Mouse (Mus musculus): Measurements from ENCODE around the gene Asxl1.
"Not testable (repeated sequence)": the region's sequence is repeated elsewhere in the genome, so short reads cannot be mapped to it uniquely, and the experiment has no call there.

Asxl1 gene

DNA sequence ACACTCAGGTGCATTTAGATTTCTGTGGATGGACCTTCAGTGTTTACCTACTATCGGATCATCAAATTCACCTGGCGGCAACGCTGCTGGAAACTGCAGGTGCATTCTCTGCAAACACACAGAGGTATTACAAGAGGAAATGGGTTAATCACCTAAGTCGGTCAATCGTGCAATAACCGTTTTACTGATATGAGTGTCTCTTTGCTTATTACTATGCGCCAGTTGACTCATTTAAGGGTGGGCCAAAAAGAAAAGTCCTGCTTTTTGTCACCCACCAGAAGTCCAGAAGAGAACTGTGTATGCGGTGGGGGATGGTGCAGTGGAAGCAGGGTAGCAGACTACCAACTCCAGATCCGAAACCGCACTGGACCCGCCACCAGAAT, 567 bp upstream of the Asxl1 start:
- DNase-seq (ENCODE audit: low spot score in 2 of 2): no peak

DNA sequence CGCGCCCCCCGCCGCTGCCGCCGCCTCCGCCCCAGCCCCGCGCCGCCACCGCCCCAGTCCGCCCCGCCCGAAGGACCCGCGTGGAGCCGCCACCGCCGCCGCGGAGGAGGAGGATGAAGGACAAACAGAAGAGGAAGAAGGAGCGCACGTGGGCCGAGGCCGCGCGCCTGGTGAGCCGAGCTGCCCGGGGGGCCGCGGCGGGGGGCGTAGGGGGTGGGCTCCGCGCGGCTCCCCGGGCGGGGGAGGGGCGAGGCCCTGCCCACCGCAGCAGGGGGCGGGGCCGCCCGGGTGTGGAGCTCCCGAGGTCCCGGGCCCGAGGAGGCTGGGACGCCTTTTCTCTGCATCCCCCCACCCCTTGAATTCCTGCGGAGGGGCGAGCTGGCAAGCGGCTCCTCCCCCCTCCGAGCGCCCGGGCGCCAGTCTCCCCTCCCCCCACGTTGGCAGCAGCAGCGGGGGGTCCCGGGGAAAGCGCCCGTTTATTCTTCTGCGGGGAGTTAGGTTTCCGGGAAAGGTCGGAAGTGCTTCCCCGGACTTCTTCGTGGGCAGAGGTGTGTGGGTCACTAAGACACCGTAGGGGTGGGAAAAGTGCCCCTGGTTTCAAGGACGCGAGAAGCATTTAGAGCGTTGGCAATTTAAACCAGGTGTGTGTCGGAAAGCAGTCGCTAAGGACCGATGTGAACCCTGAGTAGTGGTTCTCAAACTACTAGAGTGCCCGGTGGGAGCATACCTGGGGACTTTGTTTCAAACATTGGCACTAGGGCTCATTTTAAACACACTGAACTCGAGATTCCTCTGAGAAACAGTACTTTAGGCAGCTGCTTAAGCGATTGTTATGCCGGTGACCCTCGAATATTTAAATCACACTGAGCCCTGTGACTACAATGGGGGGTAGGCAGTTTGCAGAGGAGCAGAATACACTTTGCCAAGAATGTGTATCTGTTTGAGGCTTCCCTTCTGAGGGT, 873 bp downstream of the Asxl1 start:
- peak; percentile 67 to 88 for DNase-seq (ENCODE audit: low spot score in 2 of 2)

DNA sequence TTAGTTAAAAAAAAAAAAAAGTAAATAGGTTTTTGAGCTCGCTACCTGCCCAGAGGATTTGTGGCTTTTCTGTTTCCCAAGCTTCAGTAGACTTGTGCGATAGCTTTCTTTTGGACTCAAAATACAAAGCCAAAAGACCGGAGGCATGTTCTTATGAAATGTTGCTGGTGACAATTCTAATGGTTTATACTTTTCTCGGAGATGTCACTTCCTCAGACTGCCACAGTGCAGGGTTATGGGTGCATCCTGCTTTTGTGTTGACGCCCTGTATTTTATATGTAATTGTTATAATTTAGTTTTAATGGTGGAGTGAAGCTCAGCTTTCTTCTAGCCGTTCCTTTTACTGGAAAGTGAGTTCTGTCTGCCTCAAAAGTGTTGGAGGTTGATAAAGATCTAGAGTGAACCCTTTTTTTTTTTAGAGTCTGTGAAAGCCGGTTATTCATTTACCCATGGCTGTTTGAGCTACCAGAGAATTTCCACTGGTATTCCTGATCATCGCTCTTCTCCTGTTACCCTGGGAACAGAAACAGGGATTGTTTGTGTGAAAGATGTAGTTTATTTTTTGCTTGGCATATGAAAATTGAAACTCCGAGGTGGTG, 1.7 kb downstream of the Asxl1 start:
- DNase-seq (ENCODE audit: low spot score in 2 of 2): no peak

GRCm38 (mm10) chr2:153348100-153348831, 2.6 kb downstream of the Asxl1 start:
- no peak for DNase-seq (ENCODE audit: low spot score in 2 of 2)

GRCm38 (mm10) chr2:153350552-153351181, 5.0 kb downstream of the Asxl1 start:
- no peak for DNase-seq (ENCODE audit: low spot score in 2 of 2)

GRCm38 (mm10) chr2:153354648-153355047, 9.0 kb downstream of the Asxl1 start:
- DNase-seq (ENCODE audit: low spot score in 2 of 2): no peak

- DNase-seq (ENCODE audit: low spot score in 2 of 2): no peak
Measured at GRCm38 (mm10) chr2:153356784-153357183, 11.2 kb downstream of the Asxl1 start.

GRCm38 (mm10) chr2:153361101-153361710, 15.6 kb downstream of the Asxl1 start:
- no peak for DNase-seq (ENCODE audit: low spot score in 2 of 2)

DNA sequence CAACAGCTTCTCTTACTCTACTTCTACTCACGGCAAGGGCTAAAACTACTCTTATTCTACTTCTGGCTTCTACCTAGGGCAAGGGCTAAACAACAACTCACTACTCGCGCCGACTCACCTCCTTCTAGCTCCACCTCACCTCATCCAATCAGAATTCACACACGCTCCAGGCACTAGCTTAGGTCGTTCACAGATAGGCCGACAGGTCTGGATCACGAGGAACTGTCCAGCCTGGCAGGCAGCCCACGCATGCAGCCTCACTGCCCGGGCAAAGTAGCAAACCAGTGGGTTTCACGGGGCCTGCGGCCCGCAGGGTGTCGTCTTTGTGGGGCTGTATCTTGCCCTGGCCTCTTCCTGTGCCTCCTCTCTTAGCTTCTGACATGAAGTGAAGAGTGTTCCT, 18.9 kb downstream of the Asxl1 start:
- not testable (repeated sequence) for DNase-seq (ENCODE audit: low spot score in 2 of 2)

GRCm38 (mm10) chr2:153370871-153371270, 25.2 kb downstream of the Asxl1 start:
- no peak for DNase-seq (ENCODE audit: low spot score in 2 of 2)

DNA sequence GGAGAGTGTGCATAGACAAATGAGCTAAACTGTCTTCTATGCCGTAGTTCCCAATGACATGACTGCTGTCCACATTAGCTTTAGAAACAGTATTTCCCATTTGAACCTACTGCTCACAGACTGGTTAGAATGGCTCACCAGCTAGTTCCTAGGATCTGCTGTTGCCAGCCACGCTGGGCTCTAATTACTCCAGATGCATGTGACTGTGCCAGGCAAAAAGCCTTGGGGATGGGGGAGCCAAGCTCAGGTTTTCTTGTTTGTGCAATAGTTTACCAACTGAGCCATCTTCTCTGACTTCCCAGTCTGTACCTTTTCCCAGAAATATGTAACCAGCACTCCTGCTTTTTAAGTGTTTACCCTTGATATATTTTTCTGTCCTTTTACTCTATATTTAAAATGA, 29.8 kb downstream of the Asxl1 start:
- DNase-seq (ENCODE audit: low spot score in 2 of 2): no peak

- DNase-seq (ENCODE audit: low spot score in 2 of 2): no peak
Measured at GRCm38 (mm10) chr2:153380479-153380878, 34.9 kb downstream of the Asxl1 start.

DNA sequence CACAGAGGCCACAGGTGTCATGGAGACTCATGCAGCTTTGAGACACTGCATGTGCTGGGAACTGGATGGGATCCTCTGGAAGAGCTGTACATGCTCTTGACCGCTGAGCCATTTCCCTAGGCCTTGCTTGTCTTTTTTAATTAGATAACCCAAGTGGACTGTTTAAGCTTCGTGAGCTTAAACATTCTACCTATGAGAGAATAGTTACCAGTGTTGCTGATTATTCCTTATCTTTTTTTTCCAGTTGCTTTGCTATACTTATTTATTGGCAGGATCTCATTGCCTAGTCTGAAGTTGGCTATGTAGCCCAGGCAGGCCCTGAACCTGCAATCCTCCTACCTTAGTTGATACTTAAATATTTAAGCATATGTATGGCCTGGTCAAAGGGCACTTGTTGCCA, 44.2 kb downstream of the Asxl1 start:
- DNase-seq (ENCODE audit: low spot score in 2 of 2): no peak

DNA sequence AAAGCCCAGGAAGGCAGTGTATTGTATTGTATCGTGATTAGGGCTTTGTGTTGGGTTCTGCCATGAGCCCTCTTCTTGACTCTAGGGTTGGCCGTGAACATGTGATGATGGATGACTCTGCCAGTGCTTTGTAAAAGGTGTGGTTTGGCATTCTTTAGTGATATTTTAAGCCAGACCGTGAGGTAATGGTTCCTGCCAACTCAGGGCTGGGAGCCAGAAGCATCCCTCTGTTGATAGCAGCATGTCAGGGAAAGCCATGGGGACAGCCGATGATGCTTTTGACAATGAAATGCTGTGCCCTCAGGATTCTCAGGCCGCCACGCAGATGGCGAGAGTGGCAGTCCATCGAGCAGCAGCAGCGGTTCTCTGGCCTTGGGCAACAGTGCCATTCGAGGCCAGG, 47.4 kb downstream of the Asxl1 start:
- no peak for DNase-seq (ENCODE audit: low spot score in 2 of 2)

GRCm38 (mm10) chr2:153397790-153398515, 52.3 kb downstream of the Asxl1 start:
- DNase-seq (ENCODE audit: low spot score in 2 of 2): no peak

DNA sequence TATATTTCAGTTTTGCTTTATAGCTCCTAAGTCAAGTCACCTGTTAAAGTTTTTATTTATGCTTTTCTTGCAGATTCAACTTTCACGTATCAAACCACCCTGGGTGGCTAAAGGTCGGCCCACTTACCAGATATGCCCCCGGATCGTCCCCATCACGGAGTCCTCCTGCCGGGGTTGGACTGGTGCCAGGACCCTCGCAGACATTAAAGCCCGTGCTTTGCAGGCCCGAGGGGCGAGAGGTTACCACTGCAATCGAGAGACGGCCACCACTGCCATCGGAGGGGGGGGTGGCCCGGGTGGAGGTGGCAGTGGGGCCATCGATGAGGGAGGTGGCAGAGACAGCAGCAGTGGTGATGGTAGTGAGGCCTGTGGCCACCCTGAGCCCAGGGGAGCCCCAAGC, 53.5 kb downstream of the Asxl1 start:
- no peak for DNase-seq (ENCODE audit: low spot score in 2 of 2)

- no peak for DNase-seq (ENCODE audit: low spot score in 2 of 2)
Measured at GRCm38 (mm10) chr2:153404062-153404461, 58.4 kb downstream of the Asxl1 start.

DNA sequence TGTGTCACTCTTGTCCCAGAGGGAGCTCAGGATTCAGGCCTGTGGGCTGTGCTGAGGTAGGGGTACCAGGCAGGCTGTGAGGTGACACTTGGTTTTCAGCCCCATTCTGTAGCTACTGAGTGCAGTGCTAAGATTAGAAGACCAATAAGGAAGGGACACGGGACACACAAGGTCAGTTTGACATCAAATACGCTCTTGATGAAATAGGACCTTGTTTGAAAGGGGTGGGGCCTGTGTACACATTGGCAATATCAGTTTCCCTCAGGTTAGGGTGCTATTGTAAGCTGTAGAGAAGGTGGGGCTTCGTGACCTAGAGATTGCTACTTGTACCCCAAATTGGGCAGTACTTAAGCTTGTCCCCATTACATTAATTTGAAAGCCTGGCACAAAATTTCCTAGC, 59.3 kb downstream of the Asxl1 start:
- DNase-seq (ENCODE audit: low spot score in 2 of 2): no peak

DNA sequence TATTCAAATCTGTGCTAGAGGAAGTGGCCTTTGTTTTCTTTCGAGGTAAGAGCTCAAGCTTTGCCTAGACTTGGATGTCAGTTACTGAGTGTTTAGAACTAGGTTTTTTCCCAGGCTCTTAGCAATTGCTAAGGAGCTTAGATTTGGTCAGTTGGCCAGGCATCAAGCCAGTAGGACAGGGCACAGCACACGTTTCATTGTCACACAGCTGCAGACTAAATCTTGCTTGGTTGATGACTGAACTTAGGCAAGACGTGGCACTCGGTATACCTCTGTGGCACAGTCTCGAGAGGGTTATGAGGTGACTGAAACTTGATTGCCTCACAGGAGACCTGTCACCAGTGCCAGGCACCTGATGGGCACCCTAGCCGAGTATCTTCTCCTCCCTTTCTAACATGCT, 61.3 kb downstream of the Asxl1 start:
- no peak for DNase-seq (ENCODE audit: low spot score in 2 of 2)

- no peak for DNase-seq (ENCODE audit: low spot score in 2 of 2)
Measured at GRCm38 (mm10) chr2:153408971-153409370, 63.3 kb downstream of the Asxl1 start.

GRCm38 (mm10) chr2:153411557-153411956, 65.9 kb downstream of the Asxl1 start:
- DNase-seq (ENCODE audit: low spot score in 2 of 2): no peak

Data from spleen, postnatal 4 days (tissue).